Mouse (Mus musculus) liver, postnatal 0 days (tissue): ENCODE measurements at regions not wholly inside any gene's neighbourhood (a gene's known extent, or its start where the extent isn't known, plus 50 kb on each side); places are given as distances from the start of the nearest gene placed in this dataset.

Source experiments
- CTCF ChIP-seq: sonication (generic); IDR thresholded peaks from 2 replicates; pipeline ENCODE4 v1.5.1; 2016; ENCODE audit warnings: antibody characterized with exemption, low read depth
- EP300 ChIP-seq: IDR thresholded peaks from 2 replicates; pipeline ENCODE4 v1.6.1; 2016; ENCODE audit warnings: antibody characterized with exemption, low read depth, mild to moderate bottlenecking

DNA sequence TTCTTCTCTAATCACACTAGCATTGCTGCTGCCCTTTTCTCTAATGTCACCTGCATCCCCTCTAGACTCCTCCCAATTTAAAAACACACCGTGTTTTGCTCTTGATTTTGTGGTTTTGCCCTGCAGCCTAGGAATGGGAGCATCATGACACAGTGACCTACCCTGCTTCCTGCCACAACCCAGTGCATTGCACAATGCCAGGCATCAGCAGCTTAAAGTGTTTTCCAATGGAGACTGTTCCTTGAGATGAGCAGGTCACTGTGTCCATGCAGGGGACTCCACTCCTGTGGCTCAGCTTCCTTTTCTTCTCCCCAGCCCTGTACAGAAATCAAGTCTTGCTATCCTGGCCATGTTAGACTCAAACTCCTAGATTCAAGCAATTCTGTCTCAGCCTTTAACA lies 84.1 kb downstream of the Polr2m start:
- TF ChIP-seq CTCF (no peak), EP300 (no peak)
